Mouse (Mus musculus): Measurements from ENCODE around the gene Mif4gd.

Gene Mif4gd

GRCm38 (mm10) chr11:115613138-115613945 lies 573 bp upstream of the Mif4gd start:
- no peak for DNase-seq (ENCODE audit: low read depth, low spot score)

- no peak for DNase-seq (ENCODE audit: low read depth, low spot score)
These were observed 735 bp downstream of the Mif4gd start for GRCm38 (mm10) chr11:115612059-115612409.

GRCm38 (mm10) chr11:115611173-115611572 lies 1.6 kb downstream of the Mif4gd start:
- DNase-seq (ENCODE audit: low read depth, low spot score), result no peak

- no peak for DNase-seq (ENCODE audit: low read depth, low spot score)
These were observed 3.2 kb downstream of the Mif4gd start for GRCm38 (mm10) chr11:115609576-115609975.

GRCm38 (mm10) chr11:115608421-115609399 lies 4.1 kb downstream of the Mif4gd start:
- DNase-seq (ENCODE audit: low read depth, low spot score), result no peak

- no peak for DNase-seq (ENCODE audit: low read depth, low spot score)
These were observed 6.0 kb downstream of the Mif4gd start for GRCm38 (mm10) chr11:115606733-115607132.

GRCm38 (mm10) chr11:115604304-115604696 lies 8.5 kb downstream of the Mif4gd start:
- DNase-seq (ENCODE audit: low read depth, low spot score), result no peak

GRCm38 (mm10) chr11:115603476-115604303 lies 9.1 kb downstream of the Mif4gd start, which contains the start of the genes Mrps7 and Gga3:
Gene Mrps7, plus strand, starts transcription at chr11:115603925.
Gene Gga3, minus strand, starts transcription at chr11:115604051.
- peak; percentile 81 for DNase-seq (ENCODE audit: low read depth, low spot score)

- no peak for DNase-seq (ENCODE audit: low read depth, low spot score)
These were observed 9.7 kb downstream of the Mif4gd start for GRCm38 (mm10) chr11:115603128-115603475.

GRCm38 (mm10) chr11:115601174-115601573 lies 11.6 kb downstream of the Mif4gd start:
- no peak for DNase-seq (ENCODE audit: low read depth, low spot score)

- no peak for DNase-seq (ENCODE audit: low read depth, low spot score)
These were observed 12.0 kb downstream of the Mif4gd start for GRCm38 (mm10) chr11:115600743-115601142.

- DNase-seq (ENCODE audit: low read depth, low spot score), result no peak
These were observed 13.0 kb downstream of the Mif4gd start for GRCm38 (mm10) chr11:115599722-115600121.

- DNase-seq (ENCODE audit: low read depth, low spot score), result no peak
These were observed 14.5 kb downstream of the Mif4gd start for GRCm38 (mm10) chr11:115598309-115598708.

- no peak for DNase-seq (ENCODE audit: low read depth, low spot score)
These were observed 17.6 kb downstream of the Mif4gd start for GRCm38 (mm10) chr11:115595209-115595608.

GRCm38 (mm10) chr11:115590526-115591075 lies 22.2 kb downstream of the Mif4gd start:
- no peak for DNase-seq (ENCODE audit: low read depth, low spot score)

- DNase-seq (ENCODE audit: low read depth, low spot score), result no peak
These were observed 24.8 kb downstream of the Mif4gd start for GRCm38 (mm10) chr11:115587984-115588383.

- no peak for DNase-seq (ENCODE audit: low read depth, low spot score)
These were observed 26.4 kb downstream of the Mif4gd start for GRCm38 (mm10) chr11:115586403-115586802.

- DNase-seq (ENCODE audit: low read depth, low spot score), result no peak
These were observed 27.1 kb downstream of the Mif4gd start for GRCm38 (mm10) chr11:115585573-115586100.

GRCm38 (mm10) chr11:115584376-115585073 lies 28.2 kb downstream of the Mif4gd start:
- DNase-seq (ENCODE audit: low read depth, low spot score), result no peak

GRCm38 (mm10) chr11:115582913-115583606 lies 29.7 kb downstream of the Mif4gd start:
- DNase-seq (ENCODE audit: low read depth, low spot score), result no peak
